Mouse (Mus musculus) intestine, embryonic 14.5 days (tissue): ENCODE measurements around the gene Rap1gap. TPM values are rescaled to one million over a fixed set of nuclear protein-coding genes. Genes with fewer than 3 reads are reported as not detected.

ENCODE experiments used
- ATAC-seq: fragments of 200-750 bp; cut with Nextera tagmentation; replicated peaks from 2 replicates; pipeline ENCODE4 v1.8.0; 2017; ENCODE audit warnings: low read depth, moderate number of reproducible peaks, moderate TSS enrichment, moderate library complexity; ENCODE audit not compliant: low FRiP score, low TSS enrichment
- DNase-seq: peaks from one replicate; pipeline ENCODE4 v3.0.0-alpha.2; 2018; ENCODE audit warnings: low spot score
- H3K27ac ChIP-seq: fragments of 300-500 bp; sonication (generic); 2 replicates; pipeline ENCODE4 v1.5.1; 2014; ENCODE audit warnings: low read depth, mild to moderate bottlenecking, control low read depth
- H3K27me3 ChIP-seq: fragments of 300-500 bp; sonication (generic); replicated peaks from 2 replicates; pipeline ENCODE4 v1.6.1; 2014; ENCODE audit warnings: low read length, control low read depth; ENCODE audit not compliant: control insufficient read depth, insufficient read depth
- H3K36me3 ChIP-seq: fragments of 300-500 bp; sonication (generic); 2 replicates; pipeline ENCODE4 v1.6.1; 2014; ENCODE audit warnings: low read length, control low read depth; ENCODE audit not compliant: control insufficient read depth, insufficient read depth
- H3K4me1 ChIP-seq: fragments of 300-500 bp; sonication (generic); replicated peaks from 2 replicates; pipeline ENCODE4 v1.6.1; 2014; ENCODE audit warnings: low read length, control low read depth, mixed read lengths; ENCODE audit not compliant: control insufficient read depth, insufficient read depth
- H3K4me2 ChIP-seq: fragments of 300-500 bp; sonication (generic); 2 replicates; pipeline ENCODE4 v1.6.1; 2014; ENCODE audit warnings: low read length
- H3K4me3 ChIP-seq: fragments of 300-500 bp; sonication (generic); 2 replicates; pipeline ENCODE4 v1.5.1; 2014; ENCODE audit warnings: low read depth, low read length, control low read depth, mixed read lengths
- H3K9ac ChIP-seq: fragments of 300-500 bp; sonication (generic); 2 replicates; pipeline ENCODE4 v1.6.1; 2014; ENCODE audit warnings: mild to moderate bottlenecking, low read length
- H3K9me3 ChIP-seq: fragments of 300-500 bp; sonication (generic); 2 replicates; pipeline ENCODE4 v1.6.1; 2016; ENCODE audit warnings: low read length, control low read depth; ENCODE audit not compliant: control insufficient read depth
- WGBS: fragments of 180-500 bp; shearing (Covaris S2); extraction: QIAGEN DNeasy Blood & Tissue Kit; methylation state at CpG from one replicate; pipeline ENCODE4 v1.1.7; 2014; 5-methylcytosine and 5-hydroxymethylcytosine counted together
- polyA plus RNA-seq: library from polyadenylated mRNA; unstranded; fragments of >200 nt; fragmentation: Nextera tagmentation; extraction: Ambion mirVana; gene quantifications from 2 replicates; pipeline ENCODE4 v1.2.1, GENCODE M21; 2014

Rap1gap gene
- polyA plus RNA-seq, 1 experiment from 2014 or later, result 15.6 TPM

- H3K4me2 ChIP-seq, result no peak overlapping the region
- H3K4me3 ChIP-seq, result no peak overlapping the region
- H3K36me3 ChIP-seq, result no peaks in the 10 kb centered on the region
- H3K27ac ChIP-seq, result no peak overlapping the region
- no peaks in the 10 kb centered on the region; the same call in 1 of the 2 replicates for H3K27me3 ChIP-seq
- no peaks in the 10 kb centered on the region for H3K9me3 ChIP-seq
- DNase-seq (no peak), ATAC-seq (no peak)
- 65% methylated on average over 15 of the region's 15 CpGs for WGBS
- H3K4me1 ChIP-seq, result peaks cover 11% of the 10 kb centered on the region
- H3K9ac ChIP-seq, result no peak overlapping the region
These were observed 53.1 kb downstream of the Rap1gap start for GRCm38 (mm10) chr4:137717671-137718070.

DNA sequence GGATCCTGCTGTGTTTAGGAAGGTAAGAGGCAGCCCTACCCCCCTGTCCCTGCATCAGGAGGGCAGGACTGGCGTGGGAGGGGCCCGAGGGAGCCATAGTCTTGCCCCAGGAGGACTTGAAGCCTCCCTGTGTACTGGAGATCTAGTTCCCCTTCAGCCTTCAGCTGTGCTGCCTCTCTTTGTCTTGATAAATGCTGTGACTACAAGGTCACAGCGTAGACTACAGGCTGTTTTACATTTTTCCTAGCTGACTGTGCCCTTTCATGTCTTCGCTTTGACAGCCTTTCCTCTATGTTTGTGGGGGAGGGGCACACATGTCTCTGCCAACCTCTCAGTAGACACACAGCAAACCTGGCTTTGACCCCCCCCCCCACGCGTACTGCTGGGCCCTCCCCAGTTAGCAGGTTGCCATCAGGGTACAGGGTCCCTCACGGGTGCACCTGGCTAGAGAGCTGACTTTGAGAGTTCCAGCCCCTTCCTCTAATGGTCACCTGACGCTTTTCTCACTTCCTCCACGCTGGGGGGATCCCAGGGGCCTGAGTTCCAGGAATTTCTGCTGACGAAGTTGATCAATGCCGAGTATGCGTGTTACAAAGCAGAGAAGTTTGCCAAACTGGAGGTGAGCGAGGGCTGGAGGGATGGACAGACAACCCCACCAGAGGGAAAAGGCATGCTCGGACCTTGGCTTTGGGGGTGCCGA is 55.0 kb downstream of the Rap1gap start:
- WGBS, result 31% methylated on average over 15 of the region's 15 CpGs
- H3K27ac ChIP-seq, result no peak overlapping the region

DNA sequence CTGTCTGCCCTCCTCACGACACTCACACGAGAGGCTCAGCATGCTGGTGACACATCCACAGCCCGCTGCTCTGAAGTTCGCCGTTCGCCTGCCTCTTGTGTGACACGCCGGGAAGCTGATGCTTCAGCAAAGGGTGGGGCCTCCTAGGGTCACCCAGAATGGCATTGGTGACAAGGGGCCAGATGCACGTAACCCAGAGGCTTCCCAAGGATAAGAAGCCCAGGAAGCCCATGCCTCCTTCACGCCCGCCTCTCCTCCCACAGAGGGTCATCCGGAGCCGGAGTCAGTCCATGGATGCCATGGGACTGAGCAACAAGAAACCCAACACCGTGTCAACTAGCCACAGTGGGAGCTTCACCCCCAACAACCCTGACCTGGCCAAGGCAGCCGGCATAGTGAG is 57.0 kb downstream of the Rap1gap start:
- no peaks in the 10 kb centered on the region for H3K9me3 ChIP-seq
- no peak overlapping the region for H3K4me3 ChIP-seq
- H3K4me1 ChIP-seq, result peaks cover 13% of the 10 kb centered on the region
- peaks cover 7% of the 10 kb centered on the region; the same call in 1 of the 2 replicates for H3K27me3 ChIP-seq
- ATAC-seq, result no peak
- no peak overlapping the region for H3K9ac ChIP-seq
- no peaks in the 10 kb centered on the region for H3K36me3 ChIP-seq
- no peak overlapping the region for H3K27ac ChIP-seq
- no peak overlapping the region for H3K4me2 ChIP-seq
- whole genome bisulfite sequencing, result 90% methylated on average over 15 of the region's 15 CpGs
- no peak for DNase-seq

More for the DNA sequence above, 55.0 kb downstream of the Rap1gap start:
- Histone ChIP-seq H3K4me1 (peaks cover 13% of the 10 kb centered on the region), H3K9me3 (no peaks in the 10 kb centered on the region), H3K4me3 (no peak overlapping the region), H3K9ac (no peak overlapping the region), H3K4me2 (peak overlapping the region; percentile 24), H3K27me3 (peaks cover 7% of the 10 kb centered on the region; the same call in 1 of the 2 replicates), H3K36me3 (no peaks in the 10 kb centered on the region)
- no peak for ATAC-seq
- no peak for DNase-seq

DNA sequence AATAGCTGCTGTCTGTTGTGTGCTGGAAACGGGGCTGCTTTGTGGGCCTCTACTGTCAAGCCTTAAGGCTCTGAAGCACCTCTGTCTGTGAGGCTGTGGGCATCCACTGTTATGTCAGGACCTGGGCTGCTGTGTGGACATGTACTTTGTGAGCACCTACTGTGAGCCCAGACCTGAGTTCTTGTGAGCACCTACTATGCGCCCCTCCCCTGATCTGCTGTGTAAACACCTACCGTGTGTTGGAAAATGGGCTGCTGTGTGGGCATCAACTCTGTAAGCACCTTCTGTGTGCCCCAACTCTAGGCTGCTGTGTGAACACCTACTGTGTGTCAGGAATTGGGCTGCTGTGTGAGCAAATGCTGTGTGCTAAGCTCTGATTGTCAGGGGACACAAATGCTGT is 57.7 kb downstream of the Rap1gap start:
- Histone ChIP-seq H3K36me3 (no peaks in the 10 kb centered on the region), H3K27me3 (peaks cover 7% of the 10 kb centered on the region; the same call in 1 of the 2 replicates), H3K9ac (no peak overlapping the region), H3K9me3 (no peaks in the 10 kb centered on the region), H3K27ac (no peak overlapping the region), H3K4me3 (no peak overlapping the region), H3K4me2 (no peak overlapping the region), H3K4me1 (peaks cover 13% of the 10 kb centered on the region)
- WGBS, result 77% methylated on average over 3 of the region's 3 CpGs
- ATAC-seq (no peak), DNase-seq (no peak)

GRCm38 (mm10) chr4:137722692-137723427 is 58.3 kb downstream of the Rap1gap start:
- no peak for ATAC-seq
- H3K4me1 ChIP-seq, result peaks cover 13% of the 10 kb centered on the region
- 31% methylated on average over 12 of the region's 12 CpGs for WGBS
- DNase-seq, result peak; percentile 93
- H3K36me3 ChIP-seq, result no peaks in the 10 kb centered on the region
- H3K27me3 ChIP-seq, result peaks cover 9% of the 10 kb centered on the region
- no peak overlapping the region for H3K4me3 ChIP-seq
- no peaks in the 10 kb centered on the region for H3K9me3 ChIP-seq
- no peak overlapping the region for H3K9ac ChIP-seq
- H3K27ac ChIP-seq, result no peak overlapping the region
- H3K4me2 ChIP-seq, result no peak overlapping the region

GRCm38 (mm10) chr4:137723527-137723926 is 59.0 kb downstream of the Rap1gap start:
- 45% methylated on average over 25 of the region's 25 CpGs for WGBS
- DNase-seq (no peak), ATAC-seq (no peak)
- peaks cover 13% of the 10 kb centered on the region for H3K4me1 ChIP-seq
- H3K9me3 ChIP-seq, result no peaks in the 10 kb centered on the region
- no peaks in the 10 kb centered on the region for H3K36me3 ChIP-seq
- H3K4me2 ChIP-seq, result peak overlapping the region; percentile 25
- H3K27me3 ChIP-seq, result peaks cover 14% of the 10 kb centered on the region
- no peak overlapping the region for H3K9ac ChIP-seq
- no peak overlapping the region for H3K27ac ChIP-seq
- H3K4me3 ChIP-seq, result no peak overlapping the region

DNA sequence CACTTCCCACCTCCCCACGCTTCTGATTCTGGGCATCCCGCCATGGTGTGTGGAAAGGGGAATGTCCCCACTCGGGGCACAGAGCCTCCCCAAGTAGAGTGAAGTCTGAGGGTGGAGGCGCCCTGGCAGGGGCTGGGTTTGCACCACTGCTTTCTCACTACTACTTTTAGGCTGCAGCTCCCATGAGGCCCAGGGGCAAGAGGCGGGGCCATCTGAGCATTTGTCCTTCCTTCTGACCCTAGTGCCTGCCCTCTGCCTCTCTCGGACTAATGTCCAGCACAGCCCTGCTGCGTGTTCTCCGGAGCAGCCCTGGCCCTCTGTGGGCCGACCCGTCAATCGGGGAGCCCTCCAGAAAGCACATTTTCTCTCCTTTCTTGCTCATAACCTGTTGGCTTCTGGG is 59.7 kb downstream of the Rap1gap start:
- ATAC-seq (no peak), DNase-seq (no peak)
- Histone ChIP-seq H3K36me3 (no peaks in the 10 kb centered on the region), H3K4me3 (no peak overlapping the region), H3K27ac (no peak overlapping the region), H3K4me1 (peaks cover 13% of the 10 kb centered on the region), H3K9ac (no peak overlapping the region), H3K4me2 (peak overlapping the region; percentile 25; the same call in 1 of the 2 replicates), H3K27me3 (peaks cover 21% of the 10 kb centered on the region), H3K9me3 (no peaks in the 10 kb centered on the region)
- whole genome bisulfite sequencing, result 57% methylated on average over 11 of the region's 11 CpGs

- Histone ChIP-seq H3K9me3 (no peaks in the 10 kb centered on the region), H3K9ac (no peak overlapping the region), H3K4me1 (peaks cover 11% of the 10 kb centered on the region; the same call in 1 of the 2 replicates), H3K4me3 (no peak overlapping the region), H3K36me3 (no peaks in the 10 kb centered on the region), H3K27me3 (peaks cover 27% of the 10 kb centered on the region), H3K27ac (no peak overlapping the region), H3K4me2 (no peak overlapping the region)
- ATAC-seq (no peak), DNase-seq (peak; percentile 80)
- 57% methylated on average over 8 of the region's 8 CpGs for WGBS
These were observed 60.2 kb downstream of the Rap1gap start for GRCm38 (mm10) chr4:137724766-137725165.
